8 mouse cellular contexts compared by ENCODE assay signal in the genomic region with DNA sequence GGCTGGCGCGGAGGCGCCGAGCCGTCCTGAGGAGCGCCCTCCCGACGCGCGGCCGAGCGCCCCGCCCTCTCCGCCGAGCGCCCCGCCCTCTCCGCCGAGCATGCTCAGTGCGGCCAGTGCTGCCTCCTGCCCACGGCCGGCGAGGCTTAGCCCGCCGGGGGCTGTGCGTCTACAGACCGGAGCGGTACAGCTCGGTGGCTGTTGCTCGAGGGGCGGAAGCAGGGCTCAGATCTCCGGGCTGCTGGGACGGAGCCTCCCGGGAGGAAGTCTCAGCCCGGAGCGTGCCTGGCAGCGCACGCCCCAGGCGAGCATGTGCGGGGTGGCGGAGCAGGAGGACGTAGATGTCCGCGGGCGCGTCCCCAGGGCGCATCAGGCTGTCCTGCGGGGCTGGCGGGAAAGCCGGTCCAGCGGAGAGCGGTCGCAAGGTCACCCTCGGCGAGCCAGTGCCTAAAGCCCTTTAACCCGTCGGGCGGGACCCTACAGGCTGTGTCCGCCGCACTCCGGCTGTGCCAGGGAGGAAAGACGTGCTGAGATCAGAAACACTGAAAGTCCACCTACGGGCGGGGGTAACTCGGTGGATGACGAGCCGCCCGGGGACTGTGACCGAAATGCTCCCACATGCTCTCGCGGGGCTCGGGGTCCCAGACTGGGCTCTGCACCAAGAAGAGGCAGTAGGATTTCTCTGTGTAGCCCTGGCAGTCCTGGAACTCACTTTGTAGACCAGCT. TPM values are rescaled to one million over a fixed set of nuclear protein-coding genes. Genes with fewer than 3 reads are reported as not detected.
DNase-seq lines count a peak whose midpoint lies in the region; ATAC-seq lines count a peak whose summit lies in the region.

No protein-coding gene starts in this region.

- peak overlapping the region; percentile 92 for H3K27ac ChIP-seq in intestine, embryonic 15.5 days

- intact Hi-C loops in left cerebral cortex, postnatal 14 days (cut with DNase I) = loop anchor here (10.0 kb wide), 4 partner anchors 111 to 591 kb away; partner anchors contain the start of genes Metap1 and Tspan5

- peak overlapping the region; percentile 94 for H3K4me2 ChIP-seq in intestine, embryonic 15.5 days (replicated peaks)

- H3K9me3 ChIP-seq in intestine, embryonic 15.5 days = no peaks in the 10 kb centered on the region

- WGBS in intestine, embryonic 15.5 days = under 1% methylated on average over 68 of the region's 72 CpGs

- peak overlapping the region; percentile 83 for H3K9ac ChIP-seq in intestine, embryonic 15.5 days

- H3K36me3 ChIP-seq in intestine, embryonic 15.5 days = no peaks in the 10 kb centered on the region

- H3K27me3 ChIP-seq in intestine, embryonic 15.5 days (replicated peaks) = no peaks in the 10 kb centered on the region

- peak; percentile 98 for ATAC-seq in intestine, embryonic 15.5 days
- ATAC-seq in megakaryocyte-erythroid progenitor cell, adult 5-6 weeks (replicated peaks; ENCODE audit: low FRiP score, low TSS enrichment, poor library complexity, severe bottlenecking) = peak; percentile 85

- peak; percentile 97 for DNase-seq in adrenal gland, adult 2 months
- DNase-seq in embryo, embryonic 11 days = peak; percentile 94
- DNase-seq in gastrocnemius, postnatal 25 days = peak; percentile 94
- peak; percentile 87 to 90 for DNase-seq in left cerebral cortex, postnatal 14 days (ENCODE audit: low spot score in 2 of 2)
- peak; percentile 88 for DNase-seq in right cerebral cortex, postnatal 14 days
- DNase-seq in urinary bladder, postnatal 25 days (ENCODE audit: low spot score) = peak; percentile 92

- H3K4me3 ChIP-seq in intestine, embryonic 15.5 days (replicated peaks) = peak overlapping the region; percentile 93

- 0 out of 2 replicates have a peak, but pooled peaks cover 2% of the 10 kb centered on the region for H3K4me1 ChIP-seq in intestine, embryonic 15.5 days (replicated peaks)

RNA-seq across cellular contexts. Expression of gene Rap1gds1, which starts 0.5 kb away (rescaled TPM):
- 10 to 100 TPM; 46.5 to 51.7 TPM for total RNA-seq in adrenal gland, adult 2 months (2021)
- 7.7 and 10.0 TPM in 2 replicates for polyA plus RNA-seq in adrenal gland, adult 2 months (2012; rRNA removed)
- total RNA-seq in gastrocnemius, postnatal 25 days (2021) = 10 to 100 TPM; 34.4 to 37.5 TPM
- 49.5 and 53.2 TPM in 2 replicates for polyA plus RNA-seq in intestine, embryonic 15.5 days (2015; fragmentation: Nextera tagmentation; extraction: Ambion mirVana)
- 100 to 1,000 TPM; 292 to 301 TPM for total RNA-seq in left cerebral cortex, postnatal 14 days (2021)
- 24.3 and 37.1 TPM in 2 replicates for total RNA-seq in megakaryocyte-erythroid progenitor cell, adult 5-6 weeks (2014; fragmentation: Nextera tagmentation)
- total RNA-seq in megakaryocyte-erythroid progenitor cell, adult 5-6 weeks (2017) = 18.3 and 20.8 TPM in 2 replicates

Comparison
In these comparisons a context has a peak if more than half of its experiments do, and no peak if none do; other contexts are left out.
1. Peak in every context shown above with its lines: DNase-seq, ATAC-seq, H3K4me3 ChIP-seq and H3K27ac ChIP-seq.
2. RNA of gene Rap1gds1, which starts 0.5 kb away (total RNA-seq): 292 to 301 TPM in left cerebral cortex, postnatal 14 days; 46.5 to 51.7 TPM in adrenal gland, adult 2 months, 34.4 to 37.5 TPM in gastrocnemius, postnatal 25 days and 18.3 to 37.1 TPM in megakaryocyte-erythroid progenitor cell, adult 5-6 weeks; every median in the first group is over 4 times any median in the second.